Mouse (Mus musculus) MEL (cell line): ENCODE measurements around the gene Mapre3. TPM values are rescaled to one million over a fixed set of nuclear protein-coding genes. Genes with fewer than 3 reads are reported as not detected.
A peak's percentile ranks its signal among the peaks of the same experiment; 100 is the strongest.

ENCODE experiments used
- DNase-seq: peaks from one replicate; pipeline ENCODE4 v3.0.0; 2011; ENCODE audit warnings: low read depth, low spot score
- H3K27ac ChIP-seq: 2 replicates; pipeline ENCODE4 v1.5.1; 2012; ENCODE audit warnings: low read depth, mild to moderate bottlenecking, control low read depth, low read length, moderate library complexity; ENCODE audit not compliant: control insufficient read depth
- H3K27me3 ChIP-seq, 2 experiments: fragments of 150-350 bp in 1 of 2; sonication (generic) in 1 of 2; 2 replicates each; pipeline ENCODE4 v1.6.1; 2012; ENCODE audit warnings: low read length in 2 of 2, mild to moderate bottlenecking in 2 of 2, improper control_type of control experiment in 1 of 2, moderate library complexity in 1 of 2; ENCODE audit not compliant: insufficient read depth in 2 of 2, control insufficient read depth in 1 of 2
- H3K36me3 ChIP-seq, 2 experiments: 2 replicates each; pipeline ENCODE4 v1.6.1; 2012 to 2014; ENCODE audit warnings: low read length in 2 of 2, improper control_type of control experiment in 1 of 2, inconsistent platforms in 1 of 2, mild to moderate bottlenecking in 1 of 2; ENCODE audit not compliant: insufficient read depth in 2 of 2, control insufficient read depth in 1 of 2
- H3K4me1 ChIP-seq, 2 experiments: fragments of 150-350 bp in 1 of 2; sonication (generic) in 1 of 2; 2 replicates each; pipeline ENCODE4 v1.6.1; 2012; ENCODE audit warnings: low read length in 2 of 2, improper control_type of control experiment in 1 of 2, mild to moderate bottlenecking in 1 of 2; ENCODE audit not compliant: insufficient read depth in 2 of 2, control insufficient read depth in 1 of 2
- H3K4me3 ChIP-seq, 2 experiments: fragments of 150-350 bp in 1 of 2; sonication (generic) in 1 of 2; 2 replicates each; pipeline ENCODE4 v1.5.1; 2012; ENCODE audit warnings: low read depth in 2 of 2, low read length in 2 of 2, mild to moderate bottlenecking in 2 of 2, moderate library complexity in 2 of 2, control low read depth in 1 of 2, improper control_type of control experiment in 1 of 2; ENCODE audit not compliant: control insufficient read depth in 1 of 2, insufficient read depth in 1 of 2
- H3K79me2 ChIP-seq: 2 replicates; pipeline ENCODE4 v1.6.1; 2012; ENCODE audit warnings: mild to moderate bottlenecking, low read length, moderate library complexity; ENCODE audit not compliant: control insufficient read depth, poor library complexity, insufficient read depth
- H3K9ac ChIP-seq: 2 replicates; pipeline ENCODE4 v1.6.1; 2012; ENCODE audit warnings: low read depth, mild to moderate bottlenecking, control low read depth, low read length, moderate library complexity; ENCODE audit not compliant: control insufficient read depth, poor library complexity, severe bottlenecking
- H3K9me3 ChIP-seq: fragments of 150-350 bp; sonication (generic); replicated peaks from 2 replicates; pipeline ENCODE4 v1.6.1; 2012; ENCODE audit warnings: mild to moderate bottlenecking, low read length, improper control_type of control experiment, moderate library complexity; ENCODE audit not compliant: insufficient read depth
- CHD1 ChIP-seq: IDR thresholded peaks from 2 replicates; pipeline ENCODE4 v1.6.1; 2012; ENCODE audit warnings: low read depth, mild to moderate bottlenecking, inconsistent platforms, low read length, improper control_type of control experiment
- CTCF ChIP-seq, 3 experiments: IDR thresholded peaks in 2 of 3; conservative IDR thresholded peaks in 1 of 3; 2 replicates each; pipeline ENCODE4 v1.5.1; 2011 to 2012; ENCODE audit warnings: low read length in 3 of 3, low read depth in 2 of 3, mild to moderate bottlenecking in 2 of 3, improper control_type of control experiment in 1 of 3, inconsistent platforms in 1 of 3, mixed read lengths in 1 of 3, moderate library complexity in 1 of 3; ENCODE audit not compliant: control insufficient read depth in 1 of 3, insufficient read depth in 1 of 3, poor library complexity in 1 of 3, severe bottlenecking in 1 of 3
- E2F4 ChIP-seq: IDR thresholded peaks from 2 replicates; pipeline ENCODE4 v1.6.1; 2011; ENCODE audit warnings: low read depth, low read length, improper control_type of control experiment, borderline replicate concordance
- ELF1 ChIP-seq: IDR thresholded peaks from 2 replicates; pipeline ENCODE4 v1.6.1; 2014; ENCODE audit warnings: low read depth, mild to moderate bottlenecking, inconsistent platforms, low read length, improper control_type of control experiment, moderate library complexity
- ETS1 ChIP-seq: IDR thresholded peaks from 2 replicates; pipeline ENCODE4 v1.6.1; 2012; ENCODE audit warnings: low read depth, mild to moderate bottlenecking, inconsistent platforms, low read length, improper control_type of control experiment, moderate library complexity
- GATA1 ChIP-seq: IDR thresholded peaks from 2 replicates; pipeline ENCODE4 v1.6.1; 2011; ENCODE audit warnings: low read depth, low read length, improper control_type of control experiment
- HCFC1 ChIP-seq: IDR thresholded peaks from 2 replicates; pipeline ENCODE4 v1.6.1; 2012; ENCODE audit warnings: low read depth, mild to moderate bottlenecking, inconsistent platforms, low read length, improper control_type of control experiment, moderate library complexity
- JUND ChIP-seq: IDR thresholded peaks from 2 replicates; pipeline ENCODE4 v1.6.1; 2011; ENCODE audit warnings: low read depth, mild to moderate bottlenecking, improper control_type of control experiment, low read length
- KAT2A ChIP-seq: conservative IDR thresholded peaks from 2 replicates; pipeline ENCODE4 v1.6.1; 2012; ENCODE audit warnings: low read depth, low read length, improper control_type of control experiment, inconsistent platforms
- MAX ChIP-seq: IDR thresholded peaks from 2 replicates; pipeline ENCODE4 v1.6.1; 2011; ENCODE audit warnings: low read length, improper control_type of control experiment
- MAZ ChIP-seq: IDR thresholded peaks from 2 replicates; pipeline ENCODE4 v1.6.1; 2012; ENCODE audit warnings: low read depth, mild to moderate bottlenecking, inconsistent platforms, low read length, improper control_type of control experiment
- MXI1 ChIP-seq: IDR thresholded peaks from 2 replicates; pipeline ENCODE4 v1.6.1; 2011; ENCODE audit warnings: mild to moderate bottlenecking, low read depth, low read length, improper control_type of control experiment
- MYB ChIP-seq: IDR thresholded peaks from 2 replicates; pipeline ENCODE4 v1.6.1; 2011; ENCODE audit warnings: mild to moderate bottlenecking, low read depth, low read length, improper control_type of control experiment
- NELFE ChIP-seq: IDR thresholded peaks from 2 replicates; pipeline ENCODE4 v1.6.1; 2011; ENCODE audit warnings: low read depth, low read length, improper control_type of control experiment
- NRF1 ChIP-seq: IDR thresholded peaks from 2 replicates; pipeline ENCODE4 v1.6.1; 2014; ENCODE audit warnings: low read depth, mild to moderate bottlenecking, inconsistent platforms, low read length, improper control_type of control experiment, moderate library complexity; ENCODE audit not compliant: poor library complexity, insufficient read depth, severe bottlenecking
- POLR2A ChIP-seq, 2 experiments: IDR thresholded peaks; 2 replicates each; pipeline ENCODE4 v1.6.1; 2011 to 2012; ENCODE audit warnings: low read length in 2 of 2, mild to moderate bottlenecking in 2 of 2, control low read depth in 1 of 2, improper control_type of control experiment in 1 of 2, low read depth in 1 of 2, moderate library complexity in 1 of 2; ENCODE audit not compliant: control insufficient read depth in 1 of 2, insufficient read depth in 1 of 2, poor library complexity in 1 of 2
- POLR2AphosphoS2 ChIP-seq: IDR thresholded peaks from 2 replicates; pipeline ENCODE4 v1.6.1; 2011; ENCODE audit warnings: low read length, improper control_type of control experiment
- POLR2AphosphoS5 ChIP-seq: IDR thresholded peaks from 2 replicates; pipeline ENCODE4 v1.6.1; 2012; ENCODE audit warnings: low read depth, borderline replicate concordance, mild to moderate bottlenecking, inconsistent platforms, low read length, moderate library complexity, mixed read lengths
- RAD21 ChIP-seq: IDR thresholded peaks from 2 replicates; pipeline ENCODE4 v1.6.1; 2011; ENCODE audit warnings: mild to moderate bottlenecking, low read depth, low read length, improper control_type of control experiment
- RCOR1 ChIP-seq: IDR thresholded peaks from 2 replicates; pipeline ENCODE4 v1.6.1; 2012; ENCODE audit warnings: low read depth, mild to moderate bottlenecking, inconsistent platforms, low read length, improper control_type of control experiment
- SIN3A ChIP-seq: IDR thresholded peaks from 2 replicates; pipeline ENCODE4 v1.6.1; 2012; ENCODE audit warnings: low read length, improper control_type of control experiment, inconsistent platforms
- SMC3 ChIP-seq: IDR thresholded peaks from 2 replicates; pipeline ENCODE4 v1.6.1; 2011; ENCODE audit warnings: low read depth, low read length, improper control_type of control experiment
- TAL1 ChIP-seq: IDR thresholded peaks from 2 replicates; pipeline ENCODE4 v1.6.1; 2012; ENCODE audit warnings: mild to moderate bottlenecking, inconsistent platforms, low read length, moderate library complexity, mixed read lengths
- TBP ChIP-seq: IDR thresholded peaks from 2 replicates; pipeline ENCODE4 v1.8.0; 2011; ENCODE audit warnings: low read depth, low read length, improper control_type of control experiment
- TCF12 ChIP-seq: IDR thresholded peaks from 2 replicates; pipeline ENCODE4 v1.6.1; 2014; ENCODE audit warnings: low read depth, mild to moderate bottlenecking, inconsistent platforms, low read length, improper control_type of control experiment, moderate library complexity
- UBTF ChIP-seq: IDR thresholded peaks from 2 replicates; pipeline ENCODE4 v1.6.1; 2012; ENCODE audit warnings: low read depth, mild to moderate bottlenecking, inconsistent platforms, low read length, improper control_type of control experiment, moderate library complexity, borderline replicate concordance; ENCODE audit not compliant: insufficient read depth
- USF1 ChIP-seq: IDR thresholded peaks from 2 replicates; pipeline ENCODE4 v1.6.1; 2014; ENCODE audit warnings: low read depth, mild to moderate bottlenecking, inconsistent platforms, low read length, improper control_type of control experiment, moderate library complexity
- ZC3H11A ChIP-seq: IDR thresholded peaks from 2 replicates; pipeline ENCODE4 v1.6.1; 2012; ENCODE audit warnings: low read depth, mild to moderate bottlenecking, inconsistent platforms, low read length, improper control_type of control experiment
- ZKSCAN1 ChIP-seq: IDR thresholded peaks from 2 replicates; pipeline ENCODE4 v1.6.1; 2012; ENCODE audit warnings: low read depth, mild to moderate bottlenecking, inconsistent platforms, low read length, improper control_type of control experiment, moderate library complexity
- ZNF384 ChIP-seq: IDR thresholded peaks from 2 replicates; pipeline ENCODE4 v1.6.1; 2012; ENCODE audit warnings: low read depth, mild to moderate bottlenecking, inconsistent platforms, low read length, improper control_type of control experiment
- polyA plus RNA-seq, 2 experiments: library from polyadenylated mRNA; stranded (reverse) in 1 of 2; unstranded in 1 of 2; fragments of >175 nt in 1 of 2; fragments of >200 nt in 1 of 2; gene quantifications; 2 replicates each; pipeline versions ENCODE4 v1.2.1 to v1.2.4; 2012; ENCODE audit warnings: low replicate concordance in 2 of 2, low read depth in 1 of 2; ENCODE audit not compliant: insufficient read length in 2 of 2, insufficient read depth in 1 of 2, missing spikeins in 1 of 2
- total RNA-seq: library from RNA; depleted of rRNA; stranded (reverse); fragments of 300-350 nt; gene quantifications from 2 replicates; pipeline ENCODE4 v1.2.3, GENCODE M21; 2012

Gene Mapre3
- total and polyA plus RNA-seq, 3 experiments = 0.04 to 0.81 TPM; not detected in 1

DNA sequence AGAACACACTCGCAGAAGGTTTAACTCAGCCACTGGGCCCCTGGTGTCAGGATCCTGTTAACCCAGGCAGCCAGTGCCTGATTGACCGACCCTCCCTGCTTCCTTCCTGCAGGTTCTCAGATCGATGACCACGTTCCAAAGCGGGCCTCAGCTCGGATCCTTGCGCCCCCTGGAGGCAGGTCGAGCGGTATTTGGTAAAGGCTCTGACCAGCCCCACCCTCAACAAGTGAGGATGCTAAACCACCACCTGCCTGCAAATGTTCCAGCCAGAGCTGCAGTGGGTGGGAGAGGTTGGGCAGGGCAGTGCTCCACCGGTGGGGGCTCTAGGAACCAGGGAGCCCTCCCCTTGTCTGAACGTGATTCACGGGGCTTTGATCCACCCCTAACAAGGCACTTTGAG is 18.3 kb upstream of the Mapre3 start:
- H3K9ac ChIP-seq = no peak overlapping the region
- H3K36me3 ChIP-seq = peaks cover 0 to 20% of the 10 kb centered on the region in 2 experiments; a peak in 2 of 4 replicates
- peaks cover 6 to 15% of the 10 kb centered on the region in 2 experiments for H3K27me3 ChIP-seq
- H3K27ac ChIP-seq = no peak overlapping the region
- H3K4me3 ChIP-seq = no peak overlapping the region
- H3K9me3 ChIP-seq = no peaks in the 10 kb centered on the region
- TF ChIP-seq ZC3H11A = peak; percentile 27
- TF ChIP-seq TAL1 = no peak
- TF ChIP-seq CTCF (IDR thresholded peaks at IDR 0.05 in 2 of 3, conservative IDR thresholded peaks at IDR 0.05 in 1 of 3; ENCODE audit: control insufficient read depth in 1 of 3, insufficient read depth in 1 of 3, low read depth in 2 of 3, low read length in 3 of 3, poor library complexity in 1 of 3, severe bottlenecking in 1 of 3) = peak; percentile 82 to 98 (median 88)
- TF ChIP-seq ELF1 = no peak
- TF ChIP-seq RCOR1 = no peak
- TF ChIP-seq E2F4 = no peak
- no peak for TF ChIP-seq SIN3A
- no peak for TF ChIP-seq KAT2A
- TF ChIP-seq RAD21 = peak; percentile 50
- TF ChIP-seq CHD1 = no peak
- no peak for TF ChIP-seq USF1
- no peak for TF ChIP-seq ZNF384
- TF ChIP-seq MAZ = peak; percentile 66; the same call in 1 of the 2 replicates
- TF ChIP-seq ETS1 = no peak
- no peak for TF ChIP-seq TBP
- no peak for TF ChIP-seq NRF1
- no peak for TF ChIP-seq NELFE
- TF ChIP-seq POLR2AphosphoS2 = no peak
- TF ChIP-seq ZKSCAN1 = no peak
- peak; percentile 75 for TF ChIP-seq SMC3
- no peak for TF ChIP-seq MXI1
- TF ChIP-seq POLR2A (IDR thresholded peaks at IDR 0.05; ENCODE audit: control insufficient read depth in 1 of 2, insufficient read depth in 1 of 2, low read depth in 1 of 2, low read length in 2 of 2, poor library complexity in 1 of 2) = no peak
- TF ChIP-seq UBTF = no peak
- no peaks in the 10 kb centered on the region for H3K79me2 ChIP-seq
- DNase-seq = peak; percentile 75
- peaks cover 8 to 28% of the 10 kb centered on the region in 2 experiments for H3K4me1 ChIP-seq

DNA sequence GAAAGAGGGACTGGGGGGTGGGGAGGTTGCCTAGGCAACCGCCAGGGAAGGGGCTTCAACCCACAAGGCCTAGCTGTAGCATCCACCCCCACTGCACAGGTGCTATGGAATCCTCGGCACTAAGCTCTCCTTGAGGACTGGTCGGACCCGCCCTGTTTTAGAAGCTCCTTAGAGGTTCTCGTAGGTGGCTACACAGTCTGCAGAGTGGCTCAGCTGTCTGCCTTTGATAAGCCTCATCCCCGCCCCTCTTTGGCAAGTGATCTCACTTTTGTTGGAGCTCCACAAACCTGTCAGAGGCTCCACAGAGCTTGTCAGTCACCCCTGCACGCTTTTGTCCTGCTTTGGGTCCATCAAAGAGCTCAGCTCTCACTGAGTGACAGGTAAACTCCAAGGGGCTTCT is 17.0 kb upstream of the Mapre3 start:
- H3K27ac ChIP-seq = peak overlapping the region; percentile 67
- DNase-seq = peak; percentile 96
- no peak overlapping the region for H3K9ac ChIP-seq
- no peaks in the 10 kb centered on the region for H3K79me2 ChIP-seq
- peak overlapping the region in 1 of 2 experiments; percentile 28; a peak in 1 of 4 replicates for H3K4me3 ChIP-seq
- H3K9me3 ChIP-seq = no peaks in the 10 kb centered on the region
- H3K4me1 ChIP-seq = peaks cover 8 to 28% of the 10 kb centered on the region in 2 experiments
- peaks cover 13 to 15% of the 10 kb centered on the region in 2 experiments for H3K27me3 ChIP-seq
- peaks cover 0 to 20% of the 10 kb centered on the region in 2 experiments; a peak in 2 of 4 replicates for H3K36me3 ChIP-seq
- peak; percentile 79 for TF ChIP-seq MXI1
- no peak for TF ChIP-seq KAT2A
- no peak for TF ChIP-seq TBP
- TF ChIP-seq HCFC1 = no peak
- TF ChIP-seq MYB = 0 out of 2 replicates have a peak, but pooled peaks have one; percentile 18
- peak; percentile 36 for TF ChIP-seq MAX
- peak; percentile 97 for TF ChIP-seq ETS1
- no peak for TF ChIP-seq JUND
- no peak for TF ChIP-seq ZKSCAN1
- TF ChIP-seq E2F4 = no peak
- TF ChIP-seq USF1 = 0 out of 2 replicates have a peak, but pooled peaks have one; percentile 21
- no peak for TF ChIP-seq MAZ
- no peak for TF ChIP-seq UBTF
- peak; percentile 94 for TF ChIP-seq GATA1
- TF ChIP-seq NRF1 = no peak
- TF ChIP-seq POLR2AphosphoS5 = no peak
- TF ChIP-seq SMC3 = peak; percentile 14; the same call in 1 of the 2 replicates
- TF ChIP-seq TCF12 = peak; percentile 87
